Mouse (Mus musculus) ZHBTc4 (cell line): Measurements from ENCODE around the gene Bsdc1.
A peak's percentile ranks its signal among the peaks of the same experiment; 100 is the strongest.
"Not testable (repeated sequence)": the region's sequence is repeated elsewhere in the genome, so short reads cannot be mapped to it uniquely, and the experiment has no call there.

Experiments
- DNase-seq: peaks from one replicate; pipeline ENCODE4 v3.0.0-alpha.2; 2011; ENCODE audit warnings: low read depth, low spot score

Gene Bsdc1

GRCm38 (mm10) chr4:129461183-129461960, at the start of gene Bsdc1:
Bsdc1 (plus strand) TSS chr4:129461581.
- peak; percentile 100 for DNase-seq

GRCm38 (mm10) chr4:129415892-129416291, 45.5 kb upstream of the Bsdc1 start:
- no peak for DNase-seq

- no peak for DNase-seq
Measured at GRCm38 (mm10) chr4:129416478-129416877, 44.9 kb upstream of the Bsdc1 start.

GRCm38 (mm10) chr4:129418321-129418720, 43.1 kb upstream of the Bsdc1 start:
- peak; percentile 64 for DNase-seq

- DNase-seq = peak; percentile 94
Measured at GRCm38 (mm10) chr4:129440340-129441063, 20.9 kb upstream of the Bsdc1 start, which contains the start of gene Zbtb8b. Zbtb8b (minus strand) TSS chr4:129440853.

- no peak for DNase-seq
Measured at GRCm38 (mm10) chr4:129441145-129441544, 20.2 kb upstream of the Bsdc1 start.

- DNase-seq = no peak
Measured at GRCm38 (mm10) chr4:129447360-129447759, 14.0 kb upstream of the Bsdc1 start.

GRCm38 (mm10) chr4:129447778-129448563, 13.4 kb upstream of the Bsdc1 start:
- no peak for DNase-seq

GRCm38 (mm10) chr4:129448713-129449112, 12.7 kb upstream of the Bsdc1 start:
- DNase-seq = no peak

GRCm38 (mm10) chr4:129450851-129451250, 10.5 kb upstream of the Bsdc1 start:
- DNase-seq = peak; percentile 39

- DNase-seq = peak; percentile 39
Measured at GRCm38 (mm10) chr4:129451471-129452169, 9.8 kb upstream of the Bsdc1 start.

- peak; percentile 92 for DNase-seq
Measured at GRCm38 (mm10) chr4:129455265-129455664, 6.1 kb upstream of the Bsdc1 start.

GRCm38 (mm10) chr4:129456126-129456525, 5.3 kb upstream of the Bsdc1 start:
- no peak for DNase-seq

- not testable (repeated sequence) for DNase-seq
Measured at GRCm38 (mm10) chr4:129457311-129457710, 4.1 kb upstream of the Bsdc1 start.

- DNase-seq = no peak
Measured at GRCm38 (mm10) chr4:129459726-129460125, 1.7 kb upstream of the Bsdc1 start.

- DNase-seq = no peak
Measured at GRCm38 (mm10) chr4:129460827-129461182, 576 bp upstream of the Bsdc1 start.

- DNase-seq = no peak
Measured at GRCm38 (mm10) chr4:129462118-129462517, 737 bp downstream of the Bsdc1 start.

GRCm38 (mm10) chr4:129463097-129464059, 2.0 kb downstream of the Bsdc1 start:
- DNase-seq = no peak

- DNase-seq = peak; percentile 51
Measured at GRCm38 (mm10) chr4:129464286-129464815, 3.0 kb downstream of the Bsdc1 start.

GRCm38 (mm10) chr4:129476047-129476446, 14.7 kb downstream of the Bsdc1 start:
- peak; percentile 55 for DNase-seq
